Mouse (Mus musculus) kidney, embryonic 15.5 days (tissue): ENCODE data around the gene Ncf2. TPM values are rescaled to one million over a fixed set of nuclear protein-coding genes. Genes with fewer than 3 reads are reported as not detected.
"Not testable (repeated sequence)": the region's sequence is repeated elsewhere in the genome, so short reads cannot be mapped to it uniquely, and the experiment has no call there.

Experiments used
- ATAC-seq: fragments of 200-750 bp; cut with Nextera tagmentation; replicated peaks from 2 replicates; pipeline ENCODE4 v1.8.0; 2017; ENCODE audit warnings: moderate TSS enrichment; ENCODE audit not compliant: low FRiP score
- H3K27ac ChIP-seq: fragments of 300-500 bp; sonication (generic); 2 replicates; pipeline ENCODE4 v1.5.1; 2015; ENCODE audit warnings: mild to moderate bottlenecking, inconsistent platforms
- H3K27me3 ChIP-seq: fragments of 300-500 bp; sonication (generic); 2 replicates; pipeline ENCODE4 v1.6.1; 2015; ENCODE audit warnings: inconsistent platforms
- H3K36me3 ChIP-seq: fragments of 300-500 bp; sonication (generic); 2 replicates; pipeline ENCODE4 v1.6.1; 2015; ENCODE audit warnings: inconsistent platforms
- H3K4me1 ChIP-seq: fragments of 300-500 bp; sonication (generic); 2 replicates; pipeline ENCODE4 v1.6.1; 2015; ENCODE audit warnings: inconsistent platforms
- H3K4me2 ChIP-seq: fragments of 300-500 bp; sonication (generic); 2 replicates; pipeline ENCODE4 v1.6.1; 2015; ENCODE audit warnings: moderate library complexity, mild to moderate bottlenecking, inconsistent platforms
- H3K4me3 ChIP-seq: fragments of 300-500 bp; sonication (generic); replicated peaks from 2 replicates; pipeline ENCODE4 v1.5.1; 2015; ENCODE audit warnings: mild to moderate bottlenecking, inconsistent platforms
- H3K9ac ChIP-seq: fragments of 300-500 bp; sonication (generic); 2 replicates; pipeline ENCODE4 v1.6.1; 2015; ENCODE audit warnings: mild to moderate bottlenecking, inconsistent platforms
- H3K9me3 ChIP-seq: fragments of 300-500 bp; sonication (generic); replicated peaks from 2 replicates; pipeline ENCODE4 v1.6.1; 2016; ENCODE audit warnings: inconsistent platforms
- WGBS: fragments of 180-500 bp; shearing (Covaris S2); methylation state at CpG from one replicate; pipeline ENCODE4 v1.1.7; 2015; ENCODE audit warnings: mixed read lengths; 5-methylcytosine and 5-hydroxymethylcytosine counted together
- polyA plus RNA-seq: library from polyadenylated mRNA; unstranded; fragments of >200 nt; fragmentation: Nextera tagmentation; extraction: Ambion mirVana; gene quantifications from 2 replicates; pipeline ENCODE4 v1.2.1, GENCODE M21; 2015

The Ncf2 gene
- polyA plus RNA-seq, 1 experiment from 2014 or later = 9.0 TPM

- not testable (repeated sequence) for H3K4me1 ChIP-seq, H3K36me3 ChIP-seq, ATAC-seq, H3K4me2 ChIP-seq, H3K4me3 ChIP-seq, H3K27me3 ChIP-seq, H3K27ac ChIP-seq, H3K9ac ChIP-seq, H3K9me3 ChIP-seq
- 74% methylated on average over 3 of the region's 3 CpGs for WGBS
These were observed 14.5 kb upstream of the Ncf2 start for GRCm38 (mm10) chr1:152785446-152785845.

GRCm38 (mm10) chr1:152786953-152787352 lies 13.0 kb upstream of the Ncf2 start:
- H3K4me3 ChIP-seq = no peak overlapping the region
- H3K4me1 ChIP-seq = peaks cover 22% of the 10 kb centered on the region
- WGBS = 82% methylated on average over 4 of the region's 4 CpGs
- no peaks in the 10 kb centered on the region for H3K36me3 ChIP-seq
- ATAC-seq = no peak
- H3K27ac ChIP-seq = no peak overlapping the region
- no peaks in the 10 kb centered on the region for H3K9me3 ChIP-seq
- no peak overlapping the region for H3K9ac ChIP-seq
- no peaks in the 10 kb centered on the region for H3K27me3 ChIP-seq
- H3K4me2 ChIP-seq = no peak overlapping the region

- Histone ChIP-seq H3K27ac (no peak overlapping the region), H3K4me1 (peaks cover 28% of the 10 kb centered on the region), H3K4me2 (no peak overlapping the region), H3K36me3 (no peaks in the 10 kb centered on the region), H3K9ac (no peak overlapping the region), H3K9me3 (no peaks in the 10 kb centered on the region), H3K4me3 (no peak overlapping the region), H3K27me3 (no peaks in the 10 kb centered on the region)
- no peak for ATAC-seq
- WGBS = 49% methylated on average over 4 of the region's 4 CpGs
These were observed 11.8 kb upstream of the Ncf2 start for GRCm38 (mm10) chr1:152788121-152788660.

GRCm38 (mm10) chr1:152790254-152790653 lies 9.7 kb upstream of the Ncf2 start:
- Histone ChIP-seq H3K4me1 (peaks cover 30% of the 10 kb centered on the region), H3K4me3 (no peak overlapping the region; the same call in 1 of the 2 replicates), H3K4me2 (peak overlapping the region; percentile 29), H3K27me3 (no peaks in the 10 kb centered on the region), H3K9me3 (no peaks in the 10 kb centered on the region), H3K27ac (peak overlapping the region; percentile 87; the same call in 1 of the 2 replicates), H3K36me3 (no peaks in the 10 kb centered on the region), H3K9ac (no peak overlapping the region)
- peak; percentile 79 for ATAC-seq
- WGBS = 9% methylated on average over 12 of the region's 12 CpGs

- H3K4me2 ChIP-seq = peak overlapping the region; percentile 29
These were observed 9.2 kb upstream of the Ncf2 start for GRCm38 (mm10) chr1:152790821-152791220.

GRCm38 (mm10) chr1:152791269-152791668 lies 8.7 kb upstream of the Ncf2 start:
- H3K4me2 ChIP-seq = peak overlapping the region; percentile 29; the same call in 1 of the 2 replicates
- no peaks in the 10 kb centered on the region for H3K9me3 ChIP-seq
- H3K4me1 ChIP-seq = peaks cover 35% of the 10 kb centered on the region
- WGBS = 22% methylated on average over 4 of the region's 4 CpGs
- H3K9ac ChIP-seq = no peak overlapping the region
- ATAC-seq = peak; percentile 69
- no peak overlapping the region for H3K4me3 ChIP-seq
- no peaks in the 10 kb centered on the region for H3K36me3 ChIP-seq
- H3K27me3 ChIP-seq = no peaks in the 10 kb centered on the region
- H3K27ac ChIP-seq = peak overlapping the region; percentile 87

More at GRCm38 (mm10) chr1:152790821-152791220, 9.2 kb upstream of the Ncf2 start:
- peak; percentile 59 for ATAC-seq
- H3K9ac ChIP-seq = no peak overlapping the region
- no peaks in the 10 kb centered on the region for H3K27me3 ChIP-seq
- H3K27ac ChIP-seq = peak overlapping the region; percentile 87
- no peak overlapping the region; the same call in 1 of the 2 replicates for H3K4me3 ChIP-seq
- H3K36me3 ChIP-seq = no peaks in the 10 kb centered on the region
- no peaks in the 10 kb centered on the region for H3K9me3 ChIP-seq
- 14% methylated on average over 6 of the region's 6 CpGs for WGBS
- peaks cover 32% of the 10 kb centered on the region for H3K4me1 ChIP-seq

GRCm38 (mm10) chr1:152792736-152793494 lies 7.1 kb upstream of the Ncf2 start:
- 58% methylated on average over 12 of the region's 12 CpGs for WGBS
- ATAC-seq = no peak

GRCm38 (mm10) chr1:152793495-152794130 lies 6.4 kb upstream of the Ncf2 start:
- Histone ChIP-seq H3K4me2 (no peak overlapping the region), H3K9ac (no peak overlapping the region), H3K4me3 (no peak overlapping the region), H3K27me3 (no peaks in the 10 kb centered on the region), H3K4me1 (peaks cover 31% of the 10 kb centered on the region), H3K9me3 (no peaks in the 10 kb centered on the region), H3K27ac (no peak overlapping the region), H3K36me3 (no peaks in the 10 kb centered on the region)
- WGBS = 51% methylated on average over 6 of the region's 6 CpGs
- no peak for ATAC-seq

More at GRCm38 (mm10) chr1:152792736-152793494, 7.1 kb upstream of the Ncf2 start:
- Histone ChIP-seq H3K36me3 (no peaks in the 10 kb centered on the region), H3K27ac (0 out of 2 replicates have a peak overlapping the region, but pooled peaks have one; percentile 45), H3K9me3 (no peaks in the 10 kb centered on the region), H3K4me2 (no peak overlapping the region), H3K4me3 (no peak overlapping the region), H3K9ac (no peak overlapping the region), H3K27me3 (no peaks in the 10 kb centered on the region), H3K4me1 (peaks cover 31% of the 10 kb centered on the region)

- Histone ChIP-seq H3K4me3 (no peak overlapping the region), H3K36me3 (no peaks in the 10 kb centered on the region), H3K27me3 (no peaks in the 10 kb centered on the region), H3K9me3 (no peaks in the 10 kb centered on the region), H3K4me1 (peaks cover 46% of the 10 kb centered on the region), H3K9ac (no peak overlapping the region), H3K27ac (no peak overlapping the region), H3K4me2 (no peak overlapping the region)
- 74% methylated on average over 8 of the region's 8 CpGs for WGBS
- no peak for ATAC-seq
These were observed 4.2 kb upstream of the Ncf2 start for GRCm38 (mm10) chr1:152795688-152796255.

GRCm38 (mm10) chr1:152796683-152797263 lies 3.2 kb upstream of the Ncf2 start:
- Histone ChIP-seq H3K4me2 (no peak overlapping the region), H3K27me3 (no peaks in the 10 kb centered on the region), H3K4me1 (peaks cover 39% of the 10 kb centered on the region), H3K4me3 (no peak overlapping the region), H3K27ac (no peak overlapping the region), H3K9ac (no peak overlapping the region), H3K36me3 (no peaks in the 10 kb centered on the region), H3K9me3 (no peaks in the 10 kb centered on the region)
- ATAC-seq = no peak
- 86% methylated on average over 8 of the region's 8 CpGs for WGBS

GRCm38 (mm10) chr1:152798125-152798524 lies 1.9 kb upstream of the Ncf2 start:
- H3K27me3 ChIP-seq = no peaks in the 10 kb centered on the region
- no peaks in the 10 kb centered on the region for H3K36me3 ChIP-seq
- H3K9me3 ChIP-seq = no peaks in the 10 kb centered on the region
- peaks cover 34% of the 10 kb centered on the region for H3K4me1 ChIP-seq
- no peak overlapping the region for H3K4me3 ChIP-seq
- 65% methylated on average over 9 of the region's 9 CpGs for WGBS
- H3K9ac ChIP-seq = no peak overlapping the region
- no peak overlapping the region for H3K27ac ChIP-seq
- no peak overlapping the region for H3K4me2 ChIP-seq
- ATAC-seq = no peak
